Mouse (Mus musculus) CD4-positive, CD25-positive, alpha-beta regulatory T cell, adult 2 months (primary cell): ENCODE results near the gene Meltf.
"Not testable (repeated sequence)": the region's sequence is repeated elsewhere in the genome, so short reads cannot be mapped to it uniquely, and the experiment has no call there.

ENCODE experiments used
- DNase-seq: peaks from one replicate; pipeline ENCODE4 v3.0.0-alpha.2; 2012; ENCODE audit warnings: low read depth, low spot score

Meltf gene

GRCm38 (mm10) chr16:31933751-31934549 lies 55.3 kb downstream of the Meltf start, which contains the start of gene Pigz:
TSS of gene Pigz (plus strand) at chr16:31933851.
- DNase-seq = peak; percentile 28

GRCm38 (mm10) chr16:31934550-31935010 lies 56.0 kb downstream of the Meltf start:
- no peak for DNase-seq

GRCm38 (mm10) chr16:31935091-31935979 lies 56.7 kb downstream of the Meltf start:
- DNase-seq = peak; percentile 37

- no peak for DNase-seq
Observed at GRCm38 (mm10) chr16:31936568-31936967, 58.0 kb downstream of the Meltf start.

GRCm38 (mm10) chr16:31938856-31939255 lies 60.2 kb downstream of the Meltf start:
- no peak for DNase-seq

- DNase-seq = peak; percentile 35
Observed at GRCm38 (mm10) chr16:31940586-31940985, 62.0 kb downstream of the Meltf start.

- DNase-seq = peak; percentile 87
Observed at GRCm38 (mm10) chr16:31943980-31944379, 65.4 kb downstream of the Meltf start.

- no peak for DNase-seq
Observed at GRCm38 (mm10) chr16:31944698-31945255, 66.2 kb downstream of the Meltf start.

- DNase-seq = no peak
Observed at GRCm38 (mm10) chr16:31945372-31945771, 66.8 kb downstream of the Meltf start.

GRCm38 (mm10) chr16:31945986-31946385 lies 67.4 kb downstream of the Meltf start:
- not testable (repeated sequence) for DNase-seq

GRCm38 (mm10) chr16:31947333-31947732 lies 68.7 kb downstream of the Meltf start:
- DNase-seq = no peak

GRCm38 (mm10) chr16:31947901-31948316 lies 69.3 kb downstream of the Meltf start:
- no peak for DNase-seq

- DNase-seq = peak; percentile 97
Observed at GRCm38 (mm10) chr16:31948345-31948774, 69.8 kb downstream of the Meltf start, which contains the start of the genes 0610012G03Rik and Ncbp2. TSS of gene 0610012G03Rik (minus strand) at chr16:31948494. TSS of gene Ncbp2 (plus strand) at chr16:31948513.
